Mouse (Mus musculus): Measurements from ENCODE around the gene Snupn.

- TF ChIP-seq CTCF (IDR thresholded peaks at IDR 0.05) (no peak), POLR2A (IDR thresholded peaks at IDR 0.05; ENCODE audit: insufficient read depth, low read depth, low read length) (no peak)
Observed at GRCm38 (mm10) chr9:57012393-57012792, 61.7 kb downstream of the Snupn start.
